Mouse (Mus musculus) erythroblast, embryonic 14.5 days (primary cell): ENCODE measurements around the gene Prss33.

Source experiments
- GATA1 ChIP-seq: IDR thresholded peaks from 2 replicates; pipeline ENCODE4 v1.6.1; 2012; ENCODE audit warnings: low read length, inconsistent platforms, mixed read lengths
- TAL1 ChIP-seq: IDR thresholded peaks from 3 replicates; pipeline ENCODE4 v1.6.1; 2012; ENCODE audit warnings: low read length, inconsistent platforms, mixed read lengths

DNA sequence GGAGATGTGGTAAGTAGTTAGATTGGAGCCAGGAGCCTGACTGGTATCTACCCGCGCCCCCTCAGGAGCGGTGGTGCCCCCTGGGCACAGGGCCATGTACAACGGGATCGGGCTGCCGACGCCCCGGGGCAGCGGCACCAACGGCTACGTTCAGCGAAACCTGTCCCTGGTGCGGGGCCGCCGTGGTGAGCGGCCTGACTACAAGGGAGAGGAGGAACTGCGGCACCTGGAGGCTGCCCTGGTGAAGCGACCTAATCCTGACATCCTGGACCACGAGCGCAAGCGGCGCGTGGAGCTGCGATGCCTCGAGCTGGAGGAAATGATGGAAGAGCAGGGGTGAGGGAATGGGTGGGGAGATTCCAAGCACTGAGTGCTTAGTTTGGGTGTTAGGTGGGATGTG, 29.0 kb downstream of the Prss33 start:
- TF ChIP-seq TAL1: no peak
- TF ChIP-seq GATA1: no peak
